Mouse (Mus musculus): ENCODE data around the gene Wdr19. TPM values are rescaled to one million over a fixed set of nuclear protein-coding genes. Genes with fewer than 3 reads are reported as not detected.

The Wdr19 gene
- polyA plus RNA-seq, 1 experiment from 2014 or later, result 2.4 TPM

GRCm38 (mm10) chr5:65181160-65181793 lies 18.2 kb upstream of the Wdr19 start:
- no peaks in the 10 kb centered on the region for H3K4me1 ChIP-seq (replicated peaks; ENCODE audit: control insufficient read depth, insufficient read depth)
- H3K9me3 ChIP-seq (ENCODE audit: control insufficient read depth, low read length), result no peaks in the 10 kb centered on the region
- no peak for ATAC-seq (ENCODE audit: low FRiP score, low TSS enrichment)
- WGBS, result 78% methylated on average over 21 of the region's 21 CpGs
- DNase-seq (ENCODE audit: low spot score), result no peak
- no peak overlapping the region for H3K9ac ChIP-seq (ENCODE audit: low read length)
- TF ChIP-seq CTCF (IDR thresholded peaks at IDR 0.05; ENCODE audit: low read depth) (no peak), EP300 (optimal IDR thresholded peaks at IDR 0.05) (no peak)
- no peaks in the 10 kb centered on the region for H3K36me3 ChIP-seq (ENCODE audit: control insufficient read depth, insufficient read depth, low read length)
- no peak overlapping the region for H3K4me2 ChIP-seq (replicated peaks; ENCODE audit: low read depth)
- no peaks in the 10 kb centered on the region for H3K27me3 ChIP-seq (ENCODE audit: control insufficient read depth, insufficient read depth, low read length)
- H3K4me3 ChIP-seq (ENCODE audit: low read depth, low read length), result no peak overlapping the region
- no peak overlapping the region for H3K27ac ChIP-seq (replicated peaks)

GRCm38 (mm10) chr5:65181794-65182169 lies 17.7 kb upstream of the Wdr19 start:
- TF ChIP-seq EP300 (optimal IDR thresholded peaks at IDR 0.05) (no peak), CTCF (IDR thresholded peaks at IDR 0.05; ENCODE audit: low read depth) (no peak)
- Histone ChIP-seq H3K4me2 (replicated peaks; ENCODE audit: low read depth) (no peak overlapping the region), H3K9me3 (ENCODE audit: control insufficient read depth, low read length) (no peaks in the 10 kb centered on the region)

GRCm38 (mm10) chr5:65182268-65182667 lies 17.2 kb upstream of the Wdr19 start:
- 81% methylated on average over 1 of the region's 1 CpGs for WGBS
- no peak for ATAC-seq (ENCODE audit: low FRiP score, low TSS enrichment)
- no peak overlapping the region for H3K9ac ChIP-seq (ENCODE audit: low read length)
- H3K4me1 ChIP-seq (replicated peaks; ENCODE audit: control insufficient read depth, insufficient read depth), result no peaks in the 10 kb centered on the region
- no peak overlapping the region for H3K4me3 ChIP-seq (ENCODE audit: low read depth, low read length)
- H3K27ac ChIP-seq (replicated peaks), result no peak overlapping the region
- no peaks in the 10 kb centered on the region for H3K9me3 ChIP-seq (ENCODE audit: control insufficient read depth, low read length)
- H3K4me2 ChIP-seq (replicated peaks; ENCODE audit: low read depth), result no peak overlapping the region
- no peaks in the 10 kb centered on the region for H3K36me3 ChIP-seq (ENCODE audit: control insufficient read depth, insufficient read depth, low read length)
- TF ChIP-seq EP300 (optimal IDR thresholded peaks at IDR 0.05) (no peak), CTCF (IDR thresholded peaks at IDR 0.05; ENCODE audit: low read depth) (no peak)
- H3K27me3 ChIP-seq (ENCODE audit: control insufficient read depth, insufficient read depth, low read length), result no peaks in the 10 kb centered on the region
- DNase-seq (ENCODE audit: low spot score), result no peak

More at GRCm38 (mm10) chr5:65181794-65182169, 17.7 kb upstream of the Wdr19 start:
- Histone ChIP-seq H3K9ac (ENCODE audit: low read length) (no peak overlapping the region), H3K36me3 (ENCODE audit: control insufficient read depth, insufficient read depth, low read length) (no peaks in the 10 kb centered on the region), H3K4me3 (ENCODE audit: low read depth, low read length) (no peak overlapping the region), H3K4me1 (replicated peaks; ENCODE audit: control insufficient read depth, insufficient read depth) (no peaks in the 10 kb centered on the region), H3K27me3 (ENCODE audit: control insufficient read depth, insufficient read depth, low read length) (no peaks in the 10 kb centered on the region), H3K27ac (replicated peaks) (no peak overlapping the region)
- DNase-seq (ENCODE audit: low spot score), result no peak
- ATAC-seq (ENCODE audit: low FRiP score, low TSS enrichment), result no peak
- WGBS, result 74% methylated on average over 4 of the region's 4 CpGs

GRCm38 (mm10) chr5:65191601-65192000 lies 7.9 kb upstream of the Wdr19 start:
- Histone ChIP-seq H3K4me2 (replicated peaks; ENCODE audit: low read depth) (no peak overlapping the region), H3K27me3 (ENCODE audit: control insufficient read depth, insufficient read depth, low read length) (no peaks in the 10 kb centered on the region), H3K4me3 (ENCODE audit: low read depth, low read length) (no peak overlapping the region), H3K36me3 (ENCODE audit: control insufficient read depth, insufficient read depth, low read length) (no peaks in the 10 kb centered on the region), H3K27ac (replicated peaks) (no peak overlapping the region), H3K9me3 (ENCODE audit: control insufficient read depth, low read length) (0 out of 2 replicates have a peak, but pooled peaks cover 3% of the 10 kb centered on the region), H3K9ac (ENCODE audit: low read length) (no peak overlapping the region), H3K4me1 (replicated peaks; ENCODE audit: control insufficient read depth, insufficient read depth) (no peaks in the 10 kb centered on the region)
- TF ChIP-seq EP300 (optimal IDR thresholded peaks at IDR 0.05) (no peak), CTCF (IDR thresholded peaks at IDR 0.05; ENCODE audit: low read depth) (no peak)
- 82% methylated on average over 5 of the region's 5 CpGs for WGBS
- DNase-seq (ENCODE audit: low spot score) (no peak), ATAC-seq (ENCODE audit: low FRiP score, low TSS enrichment) (no peak)

GRCm38 (mm10) chr5:65194441-65194840 lies 5.1 kb upstream of the Wdr19 start:
- H3K27me3 ChIP-seq (ENCODE audit: control insufficient read depth, insufficient read depth, low read length), result no peaks in the 10 kb centered on the region
- TF ChIP-seq CTCF (IDR thresholded peaks at IDR 0.05; ENCODE audit: low read depth) (no peak), EP300 (optimal IDR thresholded peaks at IDR 0.05) (no peak)
- H3K27ac ChIP-seq (replicated peaks), result no peak overlapping the region
- 0 out of 2 replicates have a peak, but pooled peaks cover 3% of the 10 kb centered on the region for H3K9me3 ChIP-seq (ENCODE audit: control insufficient read depth, low read length)
- ATAC-seq (ENCODE audit: low FRiP score, low TSS enrichment) (no peak), DNase-seq (ENCODE audit: low spot score) (no peak)
- H3K4me2 ChIP-seq (replicated peaks; ENCODE audit: low read depth), result no peak overlapping the region
- H3K36me3 ChIP-seq (ENCODE audit: control insufficient read depth, insufficient read depth, low read length), result no peaks in the 10 kb centered on the region
- H3K4me1 ChIP-seq (replicated peaks; ENCODE audit: control insufficient read depth, insufficient read depth), result no peaks in the 10 kb centered on the region
- no peak overlapping the region for H3K9ac ChIP-seq (ENCODE audit: low read length)
- WGBS, result 82% methylated on average over 9 of the region's 9 CpGs
- no peak overlapping the region for H3K4me3 ChIP-seq (ENCODE audit: low read depth, low read length)

DNA sequence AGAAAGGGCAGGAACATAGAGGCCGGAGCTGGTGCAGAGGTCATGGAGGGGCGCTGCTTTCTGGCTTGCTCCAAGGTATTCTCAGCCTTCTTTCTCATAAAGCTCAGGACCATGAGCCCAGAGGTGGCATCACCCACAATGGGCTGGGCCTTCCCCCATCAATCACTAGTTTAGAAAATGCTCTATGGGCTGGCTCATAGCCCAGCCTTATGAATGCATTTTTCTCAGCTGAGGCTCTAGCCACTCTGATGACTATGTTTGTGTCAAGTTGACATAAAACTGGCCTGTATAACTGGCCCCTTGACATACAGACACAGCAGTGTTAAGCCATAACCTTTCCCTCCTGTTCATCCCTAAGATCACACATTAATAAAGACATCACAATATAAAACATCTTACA lies 5.2 kb downstream of the Wdr19 start:
- 87% methylated on average over 2 of the region's 2 CpGs for WGBS
- Histone ChIP-seq H3K27me3 (ENCODE audit: control insufficient read depth, insufficient read depth, low read length) (no peaks in the 10 kb centered on the region), H3K36me3 (ENCODE audit: control insufficient read depth, insufficient read depth, low read length) (no peaks in the 10 kb centered on the region), H3K4me2 (replicated peaks; ENCODE audit: low read depth) (no peak overlapping the region), H3K9me3 (ENCODE audit: control insufficient read depth, low read length) (no peaks in the 10 kb centered on the region), H3K9ac (ENCODE audit: low read length) (no peak overlapping the region), H3K4me3 (ENCODE audit: low read depth, low read length) (no peak overlapping the region), H3K27ac (replicated peaks) (no peak overlapping the region), H3K4me1 (replicated peaks; ENCODE audit: control insufficient read depth, insufficient read depth) (no peaks in the 10 kb centered on the region)
- TF ChIP-seq CTCF (IDR thresholded peaks at IDR 0.05; ENCODE audit: low read depth) (no peak), EP300 (optimal IDR thresholded peaks at IDR 0.05) (no peak)
- ATAC-seq (ENCODE audit: low FRiP score, low TSS enrichment), result no peak
- no peak for DNase-seq (ENCODE audit: low spot score)
